Mouse (Mus musculus): ENCODE measurements at regions not wholly inside any gene's neighbourhood (a gene's known extent, or its start where the extent isn't known, plus 50 kb on each side); places are given as distances from the start of the nearest gene placed in this dataset.

- TF ChIP-seq CEBPB (IDR thresholded peaks at IDR 0.05; ENCODE audit: insufficient read depth, poor library complexity, severe bottlenecking), result no peak
- TF ChIP-seq TCF12 (IDR thresholded peaks at IDR 0.05; ENCODE audit: insufficient read depth, poor library complexity, severe bottlenecking), result no peak
- TF ChIP-seq POLR2A (IDR thresholded peaks at IDR 0.05; ENCODE audit: insufficient read length, low read depth), result no peak
- no peak for TF ChIP-seq POLR2AphosphoS2 (IDR thresholded peaks at IDR 0.05; ENCODE audit: insufficient read length, low read depth)
- TF ChIP-seq E2F4 (IDR thresholded peaks at IDR 0.05; ENCODE audit: insufficient read depth), result no peak
- no peak for TF ChIP-seq MAX (IDR thresholded peaks at IDR 0.05; ENCODE audit: low read depth)
- TF ChIP-seq MYOD1 (IDR thresholded peaks at IDR 0.05; ENCODE audit: control insufficient read depth in 1 of 3, insufficient read length in 2 of 3, low read depth in 2 of 3), result no peak
- TF ChIP-seq MYOG (IDR thresholded peaks at IDR 0.05; ENCODE audit: control insufficient read depth in 1 of 3, insufficient read depth in 1 of 3, insufficient read length in 2 of 3, low read depth in 2 of 3), result no peak
- TF ChIP-seq USF1 (IDR thresholded peaks at IDR 0.05; ENCODE audit: low read depth), result no peak
- no peak for TF ChIP-seq TCF3 (IDR thresholded peaks at IDR 0.05; ENCODE audit: insufficient read length, low read depth)
- no peak for TF ChIP-seq REST (IDR thresholded peaks at IDR 0.05; ENCODE audit: insufficient read depth, insufficient read length)
Observed at GRCm38 (mm10) chr8:8802761-8803340, 112.5 kb upstream of the Arglu1 start.
